Mouse (Mus musculus) limb, embryonic 15.5 days (tissue): ENCODE data around the gene Qrich2. TPM values are rescaled to one million over a fixed set of nuclear protein-coding genes. Genes with fewer than 3 reads are reported as not detected.
"Not testable (repeated sequence)": the region's sequence is repeated elsewhere in the genome, so short reads cannot be mapped to it uniquely, and the experiment has no call there.

ENCODE experiments used
- ATAC-seq: fragments of 200-750 bp; cut with Nextera tagmentation; 2 replicates; pipeline ENCODE4 v1.8.0; 2017; ENCODE audit warnings: low read depth, moderate TSS enrichment; ENCODE audit not compliant: insufficient number of reproducible peaks, low FRiP score, low TSS enrichment
- H3K27ac ChIP-seq: fragments of 300-500 bp; sonication (generic); 2 replicates; pipeline ENCODE4 v1.5.1; 2015; ENCODE audit warnings: moderate library complexity, mild to moderate bottlenecking, inconsistent platforms
- H3K27me3 ChIP-seq: fragments of 300-500 bp; sonication (generic); 2 replicates; pipeline ENCODE4 v1.6.1; 2015; ENCODE audit warnings: inconsistent platforms
- H3K36me3 ChIP-seq: fragments of 300-500 bp; sonication (generic); 2 replicates; pipeline ENCODE4 v1.6.1; 2015; ENCODE audit warnings: inconsistent platforms
- H3K4me1 ChIP-seq: fragments of 300-500 bp; sonication (generic); 2 replicates; pipeline ENCODE4 v1.6.1; 2015; ENCODE audit warnings: inconsistent platforms
- H3K4me2 ChIP-seq: fragments of 300-500 bp; sonication (generic); 2 replicates; pipeline ENCODE4 v1.6.1; 2015; ENCODE audit warnings: mild to moderate bottlenecking, inconsistent platforms
- H3K4me3 ChIP-seq: fragments of 300-500 bp; sonication (generic); 2 replicates; pipeline ENCODE4 v1.5.1; 2015; ENCODE audit warnings: mild to moderate bottlenecking, inconsistent platforms
- H3K9ac ChIP-seq: fragments of 300-500 bp; sonication (generic); 2 replicates; pipeline ENCODE4 v1.6.1; 2015; ENCODE audit warnings: inconsistent platforms
- H3K9me3 ChIP-seq: fragments of 300-500 bp; sonication (generic); 2 replicates; pipeline ENCODE4 v1.6.1; 2016; ENCODE audit warnings: inconsistent platforms
- WGBS: fragments of 180-500 bp; shearing (Covaris S2); methylation state at CpG from one replicate; pipeline ENCODE4 v1.1.7; 2015; 5-methylcytosine and 5-hydroxymethylcytosine counted together
- polyA plus RNA-seq: library from polyadenylated mRNA; unstranded; fragments of >200 nt; fragmentation: Nextera tagmentation; extraction: Ambion mirVana; gene quantifications from 2 replicates; pipeline ENCODE4 v1.2.1, GENCODE M21; 2015

Qrich2 gene
- polyA plus RNA-seq, 1 experiment from 2014 or later: 0.15 TPM

DNA sequence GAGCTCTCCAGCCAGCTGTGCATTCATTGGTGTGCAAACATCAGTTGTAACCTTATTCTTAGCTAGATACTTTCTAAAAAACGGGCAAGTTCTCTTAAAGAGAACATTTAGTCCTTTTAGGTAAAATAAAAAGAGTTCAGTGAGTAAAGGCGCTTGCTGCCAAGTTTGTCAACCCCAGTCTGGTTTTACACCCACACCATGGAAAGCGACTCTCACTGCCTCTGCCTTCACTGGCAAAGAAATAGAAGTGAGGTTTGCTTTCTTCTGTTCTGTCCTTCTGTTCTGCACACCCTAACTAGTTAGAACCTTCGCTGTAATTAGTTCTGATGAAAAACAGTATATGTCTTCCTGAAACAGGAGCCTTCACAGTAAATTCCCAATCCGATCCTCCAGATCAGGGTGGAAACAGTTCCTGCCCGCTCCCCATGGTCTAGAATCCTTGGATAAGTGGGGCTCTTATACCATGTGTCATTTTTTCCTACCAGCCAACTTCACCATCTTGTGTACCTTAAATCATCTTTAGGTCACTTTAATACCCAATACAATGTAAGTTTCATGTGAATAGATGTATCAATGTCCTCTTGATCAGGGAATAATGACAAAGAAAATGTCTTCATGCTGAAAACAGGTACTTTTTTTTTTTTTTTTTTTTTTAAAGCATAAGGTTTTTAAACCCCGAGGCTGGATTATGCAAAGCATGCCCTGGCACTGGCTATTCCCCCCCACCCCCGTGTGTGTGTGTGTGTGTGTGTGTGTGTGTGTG is 33.3 kb downstream of the Qrich2 start:
- 61% methylated on average over 8 of the region's 8 CpGs for WGBS
- no peak for ATAC-seq
- Histone ChIP-seq H3K4me3 (no peak overlapping the region), H3K27ac (peak overlapping the region; percentile 72; the same call in 1 of the 2 replicates), H3K4me1 (peaks cover 36% of the 10 kb centered on the region), H3K9me3 (no peaks in the 10 kb centered on the region), H3K4me2 (no peak overlapping the region), H3K27me3 (no peaks in the 10 kb centered on the region), H3K36me3 (peaks cover 21% of the 10 kb centered on the region), H3K9ac (no peak overlapping the region)

DNA sequence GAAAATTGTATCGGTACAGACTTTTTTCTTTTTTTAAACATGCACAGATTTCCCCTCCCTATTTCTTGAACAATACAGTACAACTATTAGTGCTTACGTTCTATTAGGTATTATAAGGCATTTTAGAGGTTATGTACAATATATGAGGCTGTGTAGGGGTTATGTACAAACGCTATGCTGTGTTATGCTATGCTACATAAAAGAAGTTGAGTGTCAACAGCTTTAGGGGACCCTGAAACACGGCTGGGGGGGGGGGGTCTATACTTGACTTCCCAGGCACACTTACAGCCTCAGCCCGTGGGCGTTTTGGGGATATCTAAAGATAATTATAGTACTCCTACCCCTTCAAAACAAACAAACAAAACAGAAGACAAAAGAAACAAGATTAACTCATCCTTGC is 33.9 kb downstream of the Qrich2 start:
- Histone ChIP-seq H3K27ac (no peak overlapping the region), H3K9me3 (no peaks in the 10 kb centered on the region), H3K27me3 (no peaks in the 10 kb centered on the region), H3K4me1 (peaks cover 29% of the 10 kb centered on the region), H3K4me2 (no peak overlapping the region), H3K36me3 (peaks cover 14% of the 10 kb centered on the region), H3K4me3 (no peak overlapping the region), H3K9ac (no peak overlapping the region)
- WGBS: 65% methylated on average over 6 of the region's 6 CpGs
- ATAC-seq: no peak

GRCm38 (mm10) chr11:116431428-116432077 is 34.5 kb downstream of the Qrich2 start:
- no peaks in the 10 kb centered on the region for H3K27me3 ChIP-seq
- no peak overlapping the region for H3K27ac ChIP-seq
- no peaks in the 10 kb centered on the region for H3K9me3 ChIP-seq
- H3K9ac ChIP-seq: no peak overlapping the region
- no peak for ATAC-seq
- WGBS: 46% methylated on average over 11 of the region's 11 CpGs
- H3K36me3 ChIP-seq: 0 out of 2 replicates have a peak, but pooled peaks cover 9% of the 10 kb centered on the region
- peaks cover 23% of the 10 kb centered on the region for H3K4me1 ChIP-seq
- H3K4me2 ChIP-seq: no peak overlapping the region
- H3K4me3 ChIP-seq: no peak overlapping the region

DNA sequence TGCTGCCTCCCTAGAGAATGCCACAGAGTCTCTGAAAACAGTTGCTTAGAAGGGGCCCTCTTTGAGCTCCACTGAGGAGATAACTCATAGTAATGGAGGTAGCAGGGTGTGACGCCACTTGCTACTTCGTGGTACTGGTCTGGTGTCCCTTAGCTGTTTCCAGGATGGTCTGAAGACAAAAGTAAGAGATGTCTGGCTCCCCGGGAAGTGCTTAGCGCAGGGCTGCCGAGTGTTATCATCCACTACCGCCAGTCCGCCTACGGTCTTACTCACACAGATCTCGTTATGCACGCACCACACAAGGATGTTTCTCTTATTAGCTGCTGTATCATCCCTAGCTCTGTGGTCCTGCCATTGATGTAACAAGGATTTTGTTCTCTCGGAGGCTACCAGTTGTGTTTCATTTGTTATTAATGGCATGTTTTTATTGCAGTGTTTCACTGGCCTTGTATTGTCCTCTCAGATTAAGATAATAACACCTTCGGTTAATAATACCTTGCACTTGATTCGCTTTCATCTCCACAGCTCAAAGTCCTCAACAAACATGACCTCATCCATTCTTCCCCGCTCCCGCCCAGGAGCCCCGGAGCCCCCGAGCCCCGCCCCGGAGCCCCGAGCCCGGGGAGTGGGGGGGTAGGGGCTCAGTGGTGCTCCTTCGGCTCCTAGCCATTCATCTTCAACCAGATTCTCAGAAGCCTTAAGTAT is 35.2 kb downstream of the Qrich2 start:
- H3K27ac ChIP-seq: no peak overlapping the region
- H3K4me3 ChIP-seq: no peak overlapping the region
- 45% methylated on average over 22 of the region's 22 CpGs for WGBS
- ATAC-seq: no peak
- no peaks in the 10 kb centered on the region for H3K27me3 ChIP-seq
- H3K9ac ChIP-seq: no peak overlapping the region
- H3K4me2 ChIP-seq: no peak overlapping the region
- H3K36me3 ChIP-seq: 0 out of 2 replicates have a peak, but pooled peaks cover 2% of the 10 kb centered on the region
- H3K4me1 ChIP-seq: peaks cover 17% of the 10 kb centered on the region
- no peaks in the 10 kb centered on the region for H3K9me3 ChIP-seq

DNA sequence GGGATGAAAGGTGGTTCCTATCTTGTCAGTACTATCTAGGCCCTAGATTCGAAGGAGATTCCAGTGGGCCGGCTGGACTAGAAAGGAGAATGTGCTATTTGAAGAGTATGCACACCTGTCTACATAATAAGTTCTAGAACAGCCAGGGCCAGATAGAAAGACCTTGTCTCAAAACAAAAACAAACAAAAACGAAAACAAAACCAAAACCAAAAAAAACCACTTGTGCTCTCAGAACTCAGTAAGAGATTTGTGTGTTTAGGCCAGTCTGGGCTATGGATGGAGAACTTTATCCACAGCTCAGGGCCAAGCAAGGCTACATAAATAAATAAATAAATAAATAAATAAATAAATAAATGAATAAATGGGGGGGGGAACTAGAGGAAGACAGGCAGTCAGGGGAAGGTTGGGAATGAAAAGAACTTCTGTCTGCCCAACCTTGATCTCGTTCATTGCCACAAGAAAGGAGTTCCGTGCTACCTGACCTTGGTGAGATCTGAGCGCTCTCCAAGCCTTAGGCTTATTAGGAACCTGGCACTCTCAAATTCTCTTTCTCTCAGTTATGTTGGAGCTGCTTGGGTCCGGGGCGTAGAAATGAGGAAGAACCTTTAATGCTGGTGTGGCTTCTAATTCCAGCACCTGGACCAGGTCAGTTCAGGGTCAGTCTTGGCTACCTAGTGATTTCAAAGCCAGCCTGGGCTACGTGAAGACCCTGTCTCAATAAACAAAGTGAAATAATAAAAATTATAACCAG is 36.0 kb downstream of the Qrich2 start:
- Histone ChIP-seq H3K9ac (no peak overlapping the region), H3K4me2 (no peak overlapping the region), H3K4me1 (peaks cover 8% of the 10 kb centered on the region; the same call in 1 of the 2 replicates), H3K9me3 (no peaks in the 10 kb centered on the region), H3K36me3 (no peaks in the 10 kb centered on the region), H3K4me3 (no peak overlapping the region), H3K27me3 (no peaks in the 10 kb centered on the region), H3K27ac (no peak overlapping the region)
- 86% methylated on average over 9 of the region's 9 CpGs for WGBS
- no peak for ATAC-seq

GRCm38 (mm10) chr11:116428872-116429859 is 36.9 kb downstream of the Qrich2 start:
- H3K36me3 ChIP-seq: no peaks in the 10 kb centered on the region
- WGBS: 45% methylated on average over 13 of the region's 13 CpGs
- ATAC-seq: no peak
- no peaks in the 10 kb centered on the region for H3K27me3 ChIP-seq
- H3K9me3 ChIP-seq: no peaks in the 10 kb centered on the region
- H3K27ac ChIP-seq: no peak overlapping the region
- H3K9ac ChIP-seq: no peak overlapping the region
- H3K4me2 ChIP-seq: no peak overlapping the region
- H3K4me1 ChIP-seq: peaks cover 6% of the 10 kb centered on the region; the same call in 1 of the 2 replicates
- H3K4me3 ChIP-seq: no peak overlapping the region

DNA sequence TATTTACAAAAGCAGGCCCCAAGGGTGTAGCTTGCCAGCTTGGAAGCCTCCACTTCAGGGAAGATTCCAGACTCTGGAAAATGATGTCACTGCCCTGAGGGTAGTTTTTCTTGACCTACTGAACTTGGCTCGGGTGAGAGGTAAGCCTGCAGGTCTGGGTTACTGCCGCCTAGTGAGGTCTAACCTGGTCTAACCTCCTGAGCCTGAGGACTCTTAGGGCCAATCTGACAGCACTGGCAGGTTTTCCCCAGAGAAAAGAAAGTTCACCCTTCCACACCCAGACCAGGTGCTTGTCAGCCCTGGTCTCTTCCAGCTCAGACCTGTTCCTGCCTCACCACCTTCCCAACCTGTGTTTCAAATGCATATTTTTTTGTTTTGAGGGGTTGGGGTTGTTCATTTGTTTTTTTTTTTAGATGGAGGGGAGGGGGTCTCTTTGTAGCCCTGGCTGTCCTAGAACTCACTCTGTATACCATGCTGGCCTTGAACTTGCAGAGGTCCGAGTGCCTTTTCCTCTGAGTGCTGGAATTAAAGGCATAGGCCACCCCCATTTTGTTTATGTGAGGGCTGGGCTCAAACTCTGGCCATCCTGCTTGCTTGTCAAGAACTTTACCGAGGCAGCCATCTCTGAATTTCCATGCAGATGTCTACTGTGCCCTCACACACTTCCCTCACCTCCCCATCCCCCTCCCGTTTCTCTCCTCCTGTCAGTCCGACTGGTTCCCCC is 39.0 kb downstream of the Qrich2 start:
- no peaks in the 10 kb centered on the region for H3K9me3 ChIP-seq
- H3K4me2 ChIP-seq: no peak overlapping the region
- ATAC-seq: no peak
- peaks cover 3% of the 10 kb centered on the region; the same call in 1 of the 2 replicates for H3K4me1 ChIP-seq
- no peaks in the 10 kb centered on the region for H3K36me3 ChIP-seq
- H3K4me3 ChIP-seq: no peak overlapping the region
- 71% methylated on average over 6 of the region's 6 CpGs for WGBS
- H3K9ac ChIP-seq: no peak overlapping the region
- H3K27ac ChIP-seq: no peak overlapping the region
- H3K27me3 ChIP-seq: no peaks in the 10 kb centered on the region

- 82% methylated on average over 11 of the region's 11 CpGs for WGBS
- not testable (repeated sequence) for H3K9ac ChIP-seq, H3K27ac ChIP-seq, ATAC-seq, H3K9me3 ChIP-seq, H3K27me3 ChIP-seq, H3K36me3 ChIP-seq, H3K4me1 ChIP-seq, H3K4me2 ChIP-seq, H3K4me3 ChIP-seq
Measured at GRCm38 (mm10) chr11:116426328-116426727, 39.7 kb downstream of the Qrich2 start.

DNA sequence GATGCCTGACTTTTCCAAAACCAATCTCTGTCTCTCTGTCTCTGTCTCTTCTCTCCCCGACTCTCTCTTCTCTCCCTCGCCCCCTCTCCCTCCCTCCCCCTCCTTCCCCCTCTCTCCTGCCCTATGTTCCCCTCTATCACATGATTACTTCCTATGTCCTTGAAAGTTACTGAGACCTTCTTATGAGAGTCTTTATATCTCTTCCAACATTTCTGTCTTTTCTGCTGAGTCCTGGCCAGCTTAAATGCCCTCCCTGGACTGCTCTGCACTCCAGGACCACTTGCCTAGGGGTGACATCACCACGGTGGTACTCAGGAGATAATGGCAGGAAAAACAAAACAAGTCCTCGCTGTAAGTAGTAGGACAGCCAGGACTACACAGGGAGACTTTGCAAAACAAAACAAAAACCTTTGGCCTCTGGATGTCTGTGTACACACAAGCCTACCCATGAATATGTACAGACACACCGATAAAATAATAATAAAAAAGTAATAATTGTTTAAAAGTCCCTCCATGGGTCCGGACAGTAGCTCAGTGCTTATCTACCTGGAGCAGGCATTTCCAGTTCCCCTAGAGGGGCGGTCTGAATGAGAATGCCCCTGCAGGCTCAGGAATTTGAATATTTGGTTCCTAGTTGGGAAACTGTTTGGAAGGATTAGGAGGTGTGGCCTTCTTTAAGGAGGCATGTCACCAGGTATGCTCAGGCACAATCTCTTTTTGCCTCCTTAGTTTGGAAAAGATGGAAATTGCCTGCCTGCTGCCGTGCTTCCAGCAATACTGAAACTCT is 41.2 kb downstream of the Qrich2 start:
- no peak overlapping the region for H3K4me2 ChIP-seq
- 56% methylated on average over 8 of the region's 8 CpGs for WGBS

More for the DNA sequence above, 41.2 kb downstream of the Qrich2 start:
- Histone ChIP-seq H3K36me3 (no peaks in the 10 kb centered on the region), H3K9ac (no peak overlapping the region), H3K4me1 (no peaks in the 10 kb centered on the region), H3K27me3 (no peaks in the 10 kb centered on the region), H3K4me3 (no peak overlapping the region), H3K9me3 (no peaks in the 10 kb centered on the region), H3K27ac (no peak overlapping the region)
- ATAC-seq: no peak
